Mouse (Mus musculus): Measurements from ENCODE around the gene Btn2a2. TPM values are rescaled to one million over a fixed set of nuclear protein-coding genes. Genes with fewer than 3 reads are reported as not detected.
"Not testable (repeated sequence)": the region's sequence is repeated elsewhere in the genome, so short reads cannot be mapped to it uniquely, and the experiment has no call there.

The Btn2a2 gene
- polyA plus RNA-seq, 1 experiment = 0.91 TPM

DNA sequence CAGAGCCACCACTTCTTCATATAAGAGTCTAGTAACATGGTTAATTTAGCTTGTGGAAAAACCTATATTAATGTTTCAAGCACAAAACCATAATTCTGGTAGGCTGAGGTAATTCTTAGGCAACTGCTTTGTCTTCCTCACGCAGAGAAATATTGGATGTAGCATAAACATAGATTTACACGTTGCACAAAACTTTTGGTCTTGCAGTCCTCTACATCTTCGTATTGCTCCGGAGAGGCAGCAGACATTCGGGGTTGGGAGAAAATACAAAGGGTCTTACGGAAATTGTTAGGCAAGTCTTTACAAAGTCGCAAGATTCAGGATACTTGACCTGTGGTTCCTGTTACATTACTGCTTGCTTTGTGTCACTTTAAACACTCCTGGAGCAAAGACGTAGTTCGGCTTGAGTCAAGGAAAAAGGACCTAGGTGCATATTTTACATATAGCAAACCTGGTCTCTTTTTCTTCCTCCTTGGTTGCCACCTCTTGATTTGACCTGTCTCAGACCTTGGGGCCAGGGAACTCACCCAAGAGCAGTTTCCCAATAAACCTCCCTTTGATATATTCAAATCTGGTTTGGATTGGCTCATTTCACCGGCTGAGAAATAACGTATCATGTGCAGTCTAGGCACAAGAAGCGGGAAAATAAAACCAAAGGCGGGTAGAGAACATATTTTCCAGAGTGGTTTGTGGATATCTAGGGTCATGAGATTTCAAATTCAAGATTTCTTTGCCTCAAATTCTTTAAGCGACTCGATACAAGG, 45.9 kb upstream of the Btn2a2 start:
- Histone ChIP-seq H3K27me3 (ENCODE audit: control insufficient read depth, insufficient read depth, low read length, poor library complexity, severe bottlenecking) (no peaks in the 10 kb centered on the region), H3K4me3 (ENCODE audit: low read depth, low read length) (peak overlapping the region; percentile 75), H3K36me3 (ENCODE audit: control insufficient read depth, insufficient read depth, low read length, poor library complexity, severe bottlenecking) (no peaks in the 10 kb centered on the region), H3K4me1 (ENCODE audit: control insufficient read depth, insufficient read depth, low read length) (peaks cover 1% of the 10 kb centered on the region), H3K9ac (ENCODE audit: low read depth, poor library complexity, severe bottlenecking) (peak overlapping the region; percentile 99), H3K27ac (ENCODE audit: insufficient read depth, low read length) (peak overlapping the region; percentile 99), H3K9me3 (replicated peaks; ENCODE audit: control insufficient read depth, insufficient read depth, low read length, poor library complexity, severe bottlenecking) (no peaks in the 10 kb centered on the region)
- TF ChIP-seq CTCF (IDR thresholded peaks at IDR 0.05; ENCODE audit: low read depth, low read length) (no peak), POLR2A (IDR thresholded peaks at IDR 0.05; ENCODE audit: insufficient read depth, low read length) (peak; percentile 11)

DNA sequence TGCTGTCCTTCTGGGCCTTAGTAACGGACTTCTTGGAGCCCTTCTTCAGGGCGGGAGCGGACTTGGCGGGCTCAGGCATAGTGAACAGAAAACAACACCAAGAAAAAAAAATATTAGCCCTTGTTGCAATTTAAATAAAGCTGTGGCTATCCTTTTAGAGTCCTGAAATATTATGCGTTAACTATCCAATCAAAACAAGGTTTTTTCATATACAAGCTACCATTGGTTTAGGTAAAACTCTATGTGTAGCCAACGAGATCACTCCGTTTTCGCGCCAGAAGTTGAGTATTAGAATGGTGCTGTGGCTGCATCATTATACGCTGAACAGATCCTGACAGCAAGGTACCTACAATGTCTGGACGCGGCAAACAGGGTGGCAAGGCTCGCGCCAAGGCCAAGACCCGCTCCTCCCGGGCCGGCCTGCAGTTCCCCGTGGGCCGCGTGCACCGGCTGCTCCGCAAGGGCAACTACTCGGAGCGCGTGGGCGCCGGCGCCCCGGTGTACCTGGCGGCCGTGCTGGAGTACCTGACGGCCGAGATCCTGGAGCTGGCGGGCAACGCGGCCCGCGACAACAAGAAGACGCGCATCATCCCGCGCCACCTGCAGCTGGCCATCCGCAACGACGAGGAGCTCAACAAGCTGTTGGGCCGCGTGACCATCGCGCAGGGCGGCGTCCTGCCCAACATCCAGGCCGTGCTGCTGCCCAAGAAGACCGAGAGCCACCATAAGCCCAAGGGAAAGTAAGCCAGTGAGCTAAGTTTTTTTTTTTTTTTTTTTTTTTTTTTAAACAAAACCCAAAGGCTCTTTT, 45.1 kb upstream of the Btn2a2 start, which contains the start of gene Hist1h2af:
Gene Hist1h2af, plus strand, starts transcription at position 347 of the 808 bp plus-strand sequence.
- Histone ChIP-seq H3K4me3 (ENCODE audit: low read depth, low read length) (peak within 1 kb of the TSS; percentile 75), H3K9ac (ENCODE audit: low read depth, poor library complexity, severe bottlenecking) (peak within 1 kb of the TSS; percentile 99), H3K27ac (ENCODE audit: insufficient read depth, low read length) (peak within 1 kb of the TSS; percentile 99)
- H3K9me3 ChIP-seq (replicated peaks; ENCODE audit: control insufficient read depth, insufficient read depth, low read length, poor library complexity, severe bottlenecking); H3K4me1 ChIP-seq (ENCODE audit: control insufficient read depth, insufficient read depth, low read length); H3K36me3 ChIP-seq (ENCODE audit: control insufficient read depth, insufficient read depth, low read length, poor library complexity, severe bottlenecking); H3K27me3 ChIP-seq (ENCODE audit: control insufficient read depth, insufficient read depth, low read length, poor library complexity, severe bottlenecking): not testable (repeated sequence)

DNA sequence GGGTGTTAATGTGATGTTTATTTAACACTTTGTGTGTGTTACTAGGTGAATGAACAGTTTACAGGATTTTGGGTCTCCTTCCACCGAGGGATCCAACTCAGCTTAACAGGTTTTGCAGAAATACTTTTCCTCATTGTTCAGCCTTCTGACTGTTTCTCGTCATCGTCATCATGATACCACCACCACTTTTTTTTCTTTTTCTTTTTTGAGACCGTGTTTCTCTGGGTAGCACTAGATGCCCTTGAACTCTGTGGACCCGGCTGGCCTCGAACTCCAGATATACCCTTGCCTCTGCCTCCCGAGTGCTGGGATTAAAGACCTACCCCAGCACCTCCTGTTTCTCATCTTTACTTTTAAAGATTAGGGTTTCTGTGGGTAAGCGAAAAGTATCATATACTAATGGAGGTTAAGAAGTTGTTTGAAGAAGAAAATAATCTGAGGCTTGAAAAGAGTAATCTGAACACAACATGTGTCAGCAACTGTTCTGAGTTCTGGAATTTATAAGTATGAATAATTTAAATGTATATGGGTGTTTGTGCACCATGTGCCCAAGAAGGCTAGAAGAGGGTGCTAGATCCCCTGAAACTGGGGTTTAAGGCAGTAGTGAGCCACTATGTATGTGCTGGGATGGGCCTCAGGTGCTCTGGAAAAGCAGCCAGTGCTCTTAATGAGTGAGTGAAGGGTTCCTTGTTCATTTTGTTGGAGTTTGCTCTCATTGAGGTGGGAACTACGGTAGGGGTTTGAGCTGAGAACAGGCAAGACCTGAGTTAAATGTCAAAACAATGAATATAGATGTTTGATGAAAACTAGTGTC, 43.8 kb upstream of the Btn2a2 start:
- Histone ChIP-seq H3K9ac (ENCODE audit: low read depth, poor library complexity, severe bottlenecking) (peak overlapping the region; percentile 84), H3K4me1 (ENCODE audit: control insufficient read depth, insufficient read depth, low read length) (no peaks in the 10 kb centered on the region), H3K27ac (ENCODE audit: insufficient read depth, low read length) (peak overlapping the region; percentile 75), H3K36me3 (ENCODE audit: control insufficient read depth, insufficient read depth, low read length, poor library complexity, severe bottlenecking) (no peaks in the 10 kb centered on the region), H3K27me3 (ENCODE audit: control insufficient read depth, insufficient read depth, low read length, poor library complexity, severe bottlenecking) (no peaks in the 10 kb centered on the region), H3K4me3 (ENCODE audit: low read depth, low read length) (peak overlapping the region; percentile 48), H3K9me3 (replicated peaks; ENCODE audit: control insufficient read depth, insufficient read depth, low read length, poor library complexity, severe bottlenecking) (no peaks in the 10 kb centered on the region)
- TF ChIP-seq POLR2A (IDR thresholded peaks at IDR 0.05; ENCODE audit: insufficient read depth, low read length) = no peak
- TF ChIP-seq CTCF (IDR thresholded peaks at IDR 0.05; ENCODE audit: low read depth, low read length) = no peak
- no peak for TF ChIP-seq EP300 (IDR thresholded peaks at IDR 0.05; ENCODE audit: insufficient read depth, low read depth, low read length)

DNA sequence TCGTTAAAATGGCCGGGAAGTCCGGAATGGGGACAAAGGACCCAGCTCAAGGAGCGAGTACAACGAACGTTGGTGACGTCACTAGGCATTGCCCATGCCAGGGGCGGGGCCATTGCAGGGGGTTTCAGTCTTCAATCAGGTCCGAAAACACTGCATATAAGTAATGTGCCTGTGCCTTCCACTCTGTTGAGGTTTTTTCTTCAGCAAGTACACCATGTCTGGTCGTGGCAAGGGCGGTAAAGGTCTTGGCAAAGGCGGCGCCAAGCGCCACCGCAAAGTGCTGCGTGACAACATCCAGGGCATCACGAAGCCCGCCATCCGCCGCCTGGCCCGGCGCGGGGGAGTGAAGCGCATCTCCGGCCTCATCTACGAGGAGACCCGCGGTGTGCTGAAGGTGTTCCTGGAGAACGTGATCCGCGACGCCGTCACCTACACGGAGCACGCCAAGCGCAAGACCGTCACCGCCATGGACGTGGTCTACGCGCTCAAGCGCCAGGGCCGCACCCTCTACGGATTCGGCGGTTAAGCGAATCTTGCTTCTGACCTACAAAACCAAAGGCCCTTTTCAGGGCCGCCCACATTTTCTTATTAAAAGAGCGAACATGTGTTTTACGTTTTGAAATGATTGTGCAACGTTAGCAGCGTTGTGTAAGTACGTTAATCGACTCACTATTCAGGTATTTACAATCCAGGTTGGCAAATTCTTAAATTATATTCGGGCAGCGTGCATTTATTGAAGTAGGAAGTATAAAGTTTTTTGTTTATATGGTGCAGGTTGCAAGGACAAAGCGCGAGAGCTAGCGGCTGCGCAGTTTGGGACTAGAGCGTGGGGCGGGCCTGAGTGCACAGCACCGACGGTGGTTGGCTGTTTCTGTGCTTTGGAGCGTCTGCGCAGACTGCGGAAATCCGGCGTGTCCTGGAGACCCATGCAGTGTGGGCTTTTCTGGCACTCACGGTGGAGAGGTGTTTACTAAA, 42.5 kb upstream of the Btn2a2 start, which contains the start of gene Hist1h4h:
Gene Hist1h4h, plus strand, starts transcription at position 150 of the 975 bp plus-strand sequence.
- H3K27ac ChIP-seq (ENCODE audit: insufficient read depth, low read length) = peak within 1 kb of the TSS; percentile 94
- H3K9ac ChIP-seq (ENCODE audit: low read depth, poor library complexity, severe bottlenecking) = peak within 1 kb of the TSS; percentile 84
- no peaks in the 10 kb centered on the region for H3K27me3 ChIP-seq (ENCODE audit: control insufficient read depth, insufficient read depth, low read length, poor library complexity, severe bottlenecking)
- no peaks in the 10 kb centered on the region for H3K36me3 ChIP-seq (ENCODE audit: control insufficient read depth, insufficient read depth, low read length, poor library complexity, severe bottlenecking)
- H3K4me1 ChIP-seq (ENCODE audit: control insufficient read depth, insufficient read depth, low read length) = no peaks in the 10 kb centered on the region
- H3K9me3 ChIP-seq (replicated peaks; ENCODE audit: control insufficient read depth, insufficient read depth, low read length, poor library complexity, severe bottlenecking) = no peaks in the 10 kb centered on the region
- TF ChIP-seq EP300 (IDR thresholded peaks at IDR 0.05; ENCODE audit: insufficient read depth, low read depth, low read length) = peak; percentile 83
- TF ChIP-seq POLR2A (IDR thresholded peaks at IDR 0.05; ENCODE audit: insufficient read depth, low read length) = peak; percentile 100
- TF ChIP-seq CTCF (IDR thresholded peaks at IDR 0.05; ENCODE audit: low read depth, low read length) = no peak
- H3K4me3 ChIP-seq (ENCODE audit: low read depth, low read length) = peak within 1 kb of the TSS; percentile 62

DNA sequence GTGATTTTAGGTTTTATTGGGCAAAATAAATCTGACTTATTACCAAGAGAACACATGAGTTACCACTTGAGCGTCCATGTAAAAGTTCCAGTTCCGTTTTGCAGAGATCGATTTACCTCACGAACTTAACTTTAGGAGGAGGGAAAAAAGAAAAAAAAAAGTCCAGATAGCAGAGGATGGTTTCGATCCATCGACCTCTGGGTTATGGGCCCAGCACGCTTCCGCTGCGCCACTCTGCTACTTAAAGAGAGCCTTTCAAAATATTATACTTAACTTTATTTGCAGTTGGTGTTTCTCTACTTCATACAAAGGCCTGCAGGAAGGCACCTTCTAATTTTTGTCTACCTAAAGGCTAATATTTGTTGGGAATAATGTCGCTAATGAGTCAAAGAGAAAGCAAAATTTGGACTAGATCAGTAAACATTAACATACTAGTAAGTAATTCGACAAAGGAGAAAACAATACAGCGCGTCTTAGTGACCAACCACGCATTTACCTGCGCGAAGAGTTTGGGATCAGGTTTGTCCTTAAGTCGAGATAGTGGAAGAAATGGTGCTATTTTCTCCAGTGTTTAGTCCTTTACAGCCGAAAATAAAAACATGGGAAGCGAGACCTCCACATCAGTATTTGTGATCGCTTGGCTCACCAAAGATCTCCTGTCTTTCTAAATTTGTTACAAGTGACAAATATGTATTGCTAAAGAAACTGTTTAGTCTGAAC, 41.7 kb upstream of the Btn2a2 start:
- no peaks in the 10 kb centered on the region for H3K4me1 ChIP-seq (ENCODE audit: control insufficient read depth, insufficient read depth, low read length)
- TF ChIP-seq POLR2A (IDR thresholded peaks at IDR 0.05; ENCODE audit: insufficient read depth, low read length) = no peak
- TF ChIP-seq EP300 (IDR thresholded peaks at IDR 0.05; ENCODE audit: insufficient read depth, low read depth, low read length) = no peak
- TF ChIP-seq CTCF (IDR thresholded peaks at IDR 0.05; ENCODE audit: low read depth, low read length) = no peak
- no peaks in the 10 kb centered on the region for H3K27me3 ChIP-seq (ENCODE audit: control insufficient read depth, insufficient read depth, low read length, poor library complexity, severe bottlenecking)
- H3K9me3 ChIP-seq (replicated peaks; ENCODE audit: control insufficient read depth, insufficient read depth, low read length, poor library complexity, severe bottlenecking) = no peaks in the 10 kb centered on the region
- peak overlapping the region; percentile 81 for H3K9ac ChIP-seq (ENCODE audit: low read depth, poor library complexity, severe bottlenecking)
- H3K36me3 ChIP-seq (ENCODE audit: control insufficient read depth, insufficient read depth, low read length, poor library complexity, severe bottlenecking) = no peaks in the 10 kb centered on the region
- H3K4me3 ChIP-seq (ENCODE audit: low read depth, low read length) = peak overlapping the region; percentile 62
- peak overlapping the region; percentile 94 for H3K27ac ChIP-seq (ENCODE audit: insufficient read depth, low read length)

Measured in ES-Bruce4 (cell line).